Mouse (Mus musculus) limb, embryonic 14.5 days (tissue): ENCODE measurements at regions not wholly inside any gene's neighbourhood (a gene's known extent, or its start where the extent isn't known, plus 50 kb on each side); places are given as distances from the start of the nearest gene placed in this dataset.

ENCODE experiments used
- ATAC-seq: fragments of 200-750 bp; cut with Nextera tagmentation; 2 replicates; pipeline ENCODE4 v1.8.0; 2017; ENCODE audit warnings: low read depth, moderate number of reproducible peaks, moderate TSS enrichment; ENCODE audit not compliant: low FRiP score
- DNase-seq: peaks from one replicate; pipeline ENCODE4 v3.0.0-alpha.2; 2015; ENCODE audit warnings: low spot score
- H3K27ac ChIP-seq: fragments of 300-500 bp; sonication (generic); replicated peaks from 2 replicates; pipeline ENCODE4 v1.5.1; 2014; ENCODE audit warnings: low read depth, mild to moderate bottlenecking, low read length, moderate library complexity, mixed read lengths
- H3K27me3 ChIP-seq: fragments of 300-500 bp; sonication (generic); 2 replicates; pipeline ENCODE4 v1.6.1; 2014; ENCODE audit warnings: low read length, mixed read lengths; ENCODE audit not compliant: control insufficient read depth, insufficient read depth
- H3K36me3 ChIP-seq: fragments of 300-500 bp; sonication (generic); 2 replicates; pipeline ENCODE4 v1.6.1; 2014; ENCODE audit warnings: mild to moderate bottlenecking, low read length, moderate library complexity, mixed read lengths; ENCODE audit not compliant: control insufficient read depth, insufficient read depth
- H3K4me1 ChIP-seq: fragments of 300-500 bp; sonication (generic); 2 replicates; pipeline ENCODE4 v1.6.1; 2014; ENCODE audit warnings: antibody characterized with exemption, low read length, mixed read lengths; ENCODE audit not compliant: control insufficient read depth, insufficient read depth
- H3K4me2 ChIP-seq: fragments of 300-500 bp; sonication (generic); replicated peaks from 2 replicates; pipeline ENCODE4 v1.6.1; 2014; ENCODE audit warnings: low read depth, mild to moderate bottlenecking, low read length, moderate library complexity; ENCODE audit not compliant: severe bottlenecking
- H3K4me3 ChIP-seq: fragments of 300-500 bp; sonication (generic); replicated peaks from 2 replicates; pipeline ENCODE4 v1.5.1; 2014; ENCODE audit warnings: low read length
- H3K9ac ChIP-seq: fragments of 300-500 bp; sonication (generic); 2 replicates; pipeline ENCODE4 v1.6.1; 2014; ENCODE audit warnings: mild to moderate bottlenecking, low read depth, low read length, moderate library complexity; ENCODE audit not compliant: severe bottlenecking
- H3K9me3 ChIP-seq: fragments of 300-500 bp; sonication (generic); 2 replicates; pipeline ENCODE4 v1.6.1; 2016; ENCODE audit warnings: low read length; ENCODE audit not compliant: control insufficient read depth
- POLR2A ChIP-seq: fragments of 200-500 bp; IDR thresholded peaks from 2 replicates; pipeline ENCODE4 v1.8.0; 2012; ENCODE audit warnings: inconsistent platforms, mild to moderate bottlenecking, moderate library complexity, borderline replicate concordance; ENCODE audit not compliant: insufficient read depth, insufficient read length; ENCODE audit errors: extremely low read depth
- WGBS: fragments of 180-500 bp; shearing (Covaris S2); extraction: QIAGEN DNeasy Blood & Tissue Kit; methylation state at CpG from one replicate; pipeline ENCODE4 v1.1.7; 2014; 5-methylcytosine and 5-hydroxymethylcytosine counted together

DNA sequence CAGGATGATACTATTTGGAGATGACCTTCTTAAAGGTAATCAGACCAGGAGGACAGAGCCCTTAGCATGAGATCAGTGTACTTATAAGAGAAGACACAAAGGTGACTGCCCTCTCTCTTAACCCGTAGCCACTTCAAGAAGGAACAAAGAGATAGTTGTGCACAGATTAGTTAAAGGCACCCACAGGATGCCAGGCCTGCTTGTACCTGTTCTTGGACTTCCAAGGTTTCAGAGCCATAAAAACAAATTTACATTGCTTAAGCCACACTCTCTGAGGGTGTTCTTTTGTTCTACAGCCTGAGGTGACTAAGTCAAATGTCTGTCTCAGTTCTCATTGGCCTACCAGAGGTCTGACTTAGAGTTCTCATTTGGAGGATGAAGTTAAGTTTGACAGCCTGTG lies 90.1 kb downstream of the Rchy1 start:
- no peak overlapping the region for H3K4me3 ChIP-seq
- ATAC-seq (no peak), DNase-seq (no peak)
- no peaks in the 10 kb centered on the region for H3K36me3 ChIP-seq
- peaks cover 3% of the 10 kb centered on the region; the same call in 1 of the 2 replicates for H3K4me1 ChIP-seq
- WGBS: 83% methylated on average over 1 of the region's 1 CpGs
- no peak overlapping the region for H3K4me2 ChIP-seq
- no peak overlapping the region for H3K9ac ChIP-seq
- no peaks in the 10 kb centered on the region for H3K27me3 ChIP-seq
- H3K27ac ChIP-seq: no peak overlapping the region
- H3K9me3 ChIP-seq: no peaks in the 10 kb centered on the region
- no peak for TF ChIP-seq POLR2A

DNA sequence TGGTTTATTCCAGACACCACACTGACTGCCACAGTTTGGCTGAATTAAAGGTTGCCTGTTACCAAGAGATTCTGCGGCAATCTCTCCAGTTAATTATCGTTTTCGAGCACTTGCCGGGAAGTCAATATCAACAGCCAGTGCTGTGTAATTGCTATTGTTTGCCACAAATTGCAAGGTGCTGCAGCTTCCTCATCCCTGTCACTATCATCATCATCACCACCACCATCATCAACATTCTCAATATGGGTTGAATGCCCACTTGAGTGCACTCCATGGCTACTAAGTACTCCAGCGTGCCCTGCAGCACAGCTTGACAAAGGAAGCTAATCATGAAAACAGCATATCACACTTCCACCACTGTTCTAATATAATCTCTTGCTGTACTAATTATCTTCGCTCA lies 93.1 kb downstream of the Rchy1 start:
- TF ChIP-seq POLR2A: no peak

DNA sequence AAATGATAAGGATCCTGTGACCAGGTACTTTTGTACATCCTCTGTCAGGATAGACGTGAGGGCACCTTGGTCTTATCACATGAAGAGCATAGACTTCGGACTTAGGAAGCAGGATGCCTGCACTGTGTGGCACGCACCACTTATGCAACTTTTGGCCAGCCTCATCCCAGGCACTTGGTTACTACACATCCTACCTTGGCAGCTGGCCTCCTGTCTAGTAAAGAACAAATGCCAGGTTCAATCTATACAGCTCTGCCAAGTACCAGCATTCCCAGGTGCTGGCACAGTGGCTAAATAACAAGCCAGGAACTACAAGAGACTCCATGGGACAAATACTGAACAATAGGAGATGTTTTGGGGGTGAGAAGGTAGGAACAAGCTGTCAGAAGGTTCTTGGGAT lies 96.7 kb downstream of the Rchy1 start:
- no peak for ATAC-seq
- Histone ChIP-seq H3K36me3 (no peaks in the 10 kb centered on the region), H3K4me3 (no peak overlapping the region), H3K27me3 (no peaks in the 10 kb centered on the region), H3K9ac (no peak overlapping the region), H3K4me2 (no peak overlapping the region), H3K4me1 (no peaks in the 10 kb centered on the region), H3K9me3 (no peaks in the 10 kb centered on the region), H3K27ac (no peak overlapping the region)
- DNase-seq: no peak
- TF ChIP-seq POLR2A: no peak
- WGBS: 92% methylated on average over 3 of the region's 3 CpGs

More for the DNA sequence above, 93.1 kb downstream of the Rchy1 start:
- no peaks in the 10 kb centered on the region for H3K36me3 ChIP-seq
- WGBS: 93% methylated on average over 6 of the region's 6 CpGs
- H3K27ac ChIP-seq: no peak overlapping the region
- no peaks in the 10 kb centered on the region for H3K9me3 ChIP-seq
- no peaks in the 10 kb centered on the region for H3K27me3 ChIP-seq
- ATAC-seq (no peak), DNase-seq (no peak)
- H3K4me2 ChIP-seq: no peak overlapping the region
- H3K4me1 ChIP-seq: no peaks in the 10 kb centered on the region
- H3K4me3 ChIP-seq: no peak overlapping the region
- no peak overlapping the region for H3K9ac ChIP-seq

DNA sequence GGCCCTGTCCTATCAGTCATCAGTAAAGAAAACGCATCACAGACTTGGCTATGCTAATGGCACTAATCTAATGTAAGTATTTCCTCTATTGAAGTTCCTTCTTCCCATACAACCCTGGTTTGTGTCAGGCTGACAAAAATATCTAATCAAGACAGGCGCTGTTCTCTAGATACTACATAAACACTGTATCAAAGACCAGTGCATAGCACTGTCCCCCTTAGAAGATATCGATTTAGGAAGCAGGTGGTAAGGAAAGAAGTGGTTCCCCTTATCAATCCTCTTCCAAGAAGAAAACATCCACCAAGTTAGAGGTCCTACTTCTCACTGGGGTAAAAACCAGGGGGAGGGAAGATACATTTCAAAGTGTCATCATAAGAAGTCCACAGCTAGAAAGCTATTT lies 97.5 kb downstream of the Rchy1 start:
- no peaks in the 10 kb centered on the region for H3K27me3 ChIP-seq
- H3K4me2 ChIP-seq: no peak overlapping the region
- 89% methylated on average over 3 of the region's 3 CpGs for WGBS
- DNase-seq (no peak), ATAC-seq (no peak)
- H3K4me3 ChIP-seq: no peak overlapping the region
- TF ChIP-seq POLR2A: no peak
- no peak overlapping the region for H3K9ac ChIP-seq
- H3K36me3 ChIP-seq: no peaks in the 10 kb centered on the region
- H3K27ac ChIP-seq: no peak overlapping the region
- no peaks in the 10 kb centered on the region for H3K4me1 ChIP-seq
- no peaks in the 10 kb centered on the region for H3K9me3 ChIP-seq

DNA sequence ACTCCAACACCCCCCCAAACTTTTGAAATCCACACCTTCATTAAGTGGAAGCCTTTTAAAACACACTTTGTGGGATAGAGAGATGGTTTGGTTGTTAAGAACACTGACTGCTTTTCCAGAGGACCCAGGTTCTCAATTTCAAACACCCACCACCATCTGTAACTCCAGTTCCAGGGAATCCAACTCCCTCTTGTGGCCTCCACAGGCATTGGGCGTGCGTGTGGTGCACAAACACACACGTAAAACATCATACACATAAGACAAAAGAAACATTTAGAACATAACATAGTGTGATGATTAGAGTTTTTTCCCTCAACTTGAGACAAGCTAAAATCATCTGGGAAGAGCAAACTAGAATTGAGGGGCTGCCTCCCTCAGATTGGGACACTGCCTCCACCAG lies 100.0 kb downstream of the Rchy1 start:
- no peak for ATAC-seq
- 94% methylated on average over 3 of the region's 3 CpGs for WGBS
- Histone ChIP-seq H3K4me3 (no peak overlapping the region), H3K27ac (no peak overlapping the region), H3K36me3 (no peaks in the 10 kb centered on the region), H3K4me2 (no peak overlapping the region), H3K27me3 (no peaks in the 10 kb centered on the region), H3K9me3 (no peaks in the 10 kb centered on the region), H3K9ac (no peak overlapping the region), H3K4me1 (no peaks in the 10 kb centered on the region)
- no peak for TF ChIP-seq POLR2A
- no peak for DNase-seq

DNA sequence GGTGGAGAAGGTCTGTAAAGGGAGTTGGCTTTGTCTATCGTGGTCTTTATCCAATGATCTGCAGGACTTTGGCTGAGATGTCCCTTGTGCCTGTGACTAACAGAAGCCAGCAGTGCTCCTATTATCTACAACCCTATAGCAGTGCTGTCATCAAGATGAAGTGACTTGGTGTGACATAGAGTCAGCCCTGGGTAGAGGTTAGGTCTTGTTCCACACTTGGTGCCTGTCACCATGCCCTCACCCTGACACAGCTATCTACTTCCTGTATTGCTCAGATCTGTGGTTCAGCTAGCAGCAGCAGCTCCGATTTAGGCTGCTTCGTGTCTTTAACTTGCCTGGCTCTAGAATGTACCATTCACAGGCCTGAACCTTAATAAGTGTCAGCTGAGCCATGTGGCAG lies 100.6 kb downstream of the Rchy1 start:
- DNase-seq: no peak
- Histone ChIP-seq H3K9me3 (no peaks in the 10 kb centered on the region), H3K36me3 (no peaks in the 10 kb centered on the region), H3K9ac (no peak overlapping the region), H3K4me2 (no peak overlapping the region), H3K4me1 (no peaks in the 10 kb centered on the region), H3K27me3 (no peaks in the 10 kb centered on the region), H3K4me3 (no peak overlapping the region), H3K27ac (no peak overlapping the region)
- TF ChIP-seq POLR2A: no peak
- no peak for ATAC-seq
- WGBS: 77% methylated on average over 3 of the region's 3 CpGs
